Mouse (Mus musculus) retina, postnatal 7 days (tissue): Measurements from ENCODE around the gene Kars.

Source experiments
- DNase-seq: peaks from one replicate; pipeline ENCODE4 v3.0.0-alpha.2; 2012; ENCODE audit warnings: low read depth, low spot score

Kars gene

DNA sequence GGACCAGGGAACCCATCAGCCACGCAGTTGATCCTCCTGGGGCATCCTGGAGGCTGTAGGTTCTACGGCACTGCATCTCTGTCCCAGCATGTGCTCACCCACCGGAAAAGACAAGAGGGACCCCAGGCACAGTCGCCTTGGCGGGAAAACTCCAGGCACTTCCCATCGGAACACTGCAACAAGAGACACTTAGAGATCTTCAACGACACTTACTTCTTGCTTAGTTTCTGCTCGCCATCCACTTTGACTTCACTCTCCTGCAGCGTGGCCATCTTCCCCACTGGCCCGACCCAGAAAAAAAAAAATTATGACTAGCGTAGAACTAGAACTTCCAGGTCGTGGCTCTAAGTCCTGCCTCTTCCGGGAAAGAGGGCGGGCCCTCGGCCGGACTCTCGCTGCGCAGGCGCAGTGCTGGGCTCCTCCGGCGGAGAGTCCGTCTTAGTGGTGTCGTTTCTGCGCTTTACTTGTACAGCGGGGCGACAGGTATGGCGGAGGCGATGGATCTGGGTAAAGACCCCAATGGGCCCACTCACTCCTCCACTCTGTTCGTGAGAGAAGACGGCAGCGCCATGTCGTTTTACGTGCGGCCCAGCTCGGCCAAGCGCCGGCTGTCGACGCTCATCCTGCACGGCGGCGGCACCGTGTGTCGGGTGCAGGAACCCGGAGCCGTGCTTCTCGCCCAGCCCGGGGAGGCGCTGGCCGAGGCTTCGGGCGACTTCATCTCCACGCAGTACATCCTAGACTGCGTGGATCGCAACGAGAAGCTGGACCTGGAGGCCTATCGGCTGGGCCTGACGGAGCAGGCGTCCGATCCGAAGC lies at the start of gene Kars, which contains the start of gene Terf2ip:
Kars (minus strand) TSS at position 327 of the 819 bp plus-strand sequence.
Terf2ip (plus strand) TSS at position 402 of the 819 bp plus-strand sequence.
- DNase-seq = peak; percentile 92

DNA sequence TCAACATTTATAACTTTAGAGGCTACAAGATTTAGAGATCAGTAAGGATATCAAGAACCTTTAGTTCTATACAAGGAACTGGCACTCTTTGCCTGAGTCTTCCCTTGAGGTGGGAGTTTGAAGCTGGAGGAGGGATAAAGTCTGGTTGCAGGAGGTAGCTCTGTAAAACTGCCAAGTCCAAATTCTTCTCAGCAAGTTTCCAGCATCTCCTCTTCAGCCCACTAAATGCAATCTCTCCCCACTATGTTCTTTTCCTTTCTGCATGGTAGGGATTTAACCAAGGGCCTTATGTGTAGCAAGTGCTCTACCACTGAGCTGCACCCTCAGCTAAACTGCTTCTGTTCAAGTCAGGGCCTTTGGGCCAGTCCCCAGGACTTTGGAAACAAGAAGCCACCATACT lies 43.3 kb upstream of the Kars start:
- no peak for DNase-seq

DNA sequence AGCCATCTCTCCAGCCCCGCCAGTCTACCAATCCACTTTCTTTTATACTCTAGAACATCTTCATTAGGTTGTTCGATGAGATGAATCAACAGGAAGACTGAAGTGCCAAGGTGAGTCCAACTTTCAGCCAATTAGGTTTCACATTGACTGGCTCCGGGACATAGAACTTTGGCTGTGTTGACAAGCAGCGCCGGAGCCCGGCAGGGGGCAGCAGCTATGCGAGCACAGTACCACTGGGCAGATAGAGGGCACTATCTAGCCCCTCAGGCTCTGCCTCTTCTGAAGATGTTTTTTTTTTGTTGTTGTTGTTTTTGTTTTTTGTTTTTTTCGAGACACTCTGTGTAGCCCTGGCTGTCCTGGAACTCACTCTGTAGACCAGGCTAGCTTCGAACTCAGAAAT lies 40.4 kb upstream of the Kars start:
- DNase-seq = no peak

DNA sequence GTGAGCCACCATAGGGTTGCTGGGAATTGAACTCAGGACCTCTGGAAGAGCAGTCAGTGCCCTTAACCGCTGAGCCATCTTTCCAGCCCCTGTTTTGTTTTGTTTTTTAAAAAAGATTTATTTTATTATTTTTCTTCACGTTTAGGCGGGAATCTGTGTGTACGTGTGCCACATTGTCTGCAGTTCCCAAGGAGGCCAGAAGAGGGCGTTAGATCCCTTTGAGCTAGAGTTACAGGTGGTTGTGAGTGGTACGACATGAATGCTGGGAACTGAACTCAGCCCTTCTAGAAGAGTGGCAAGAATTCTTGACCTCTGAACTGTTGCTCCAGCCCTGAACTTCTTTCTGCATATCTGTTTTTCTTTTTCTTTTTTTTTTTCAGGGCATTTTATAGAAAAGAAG lies 38.9 kb upstream of the Kars start:
- DNase-seq = no peak

DNA sequence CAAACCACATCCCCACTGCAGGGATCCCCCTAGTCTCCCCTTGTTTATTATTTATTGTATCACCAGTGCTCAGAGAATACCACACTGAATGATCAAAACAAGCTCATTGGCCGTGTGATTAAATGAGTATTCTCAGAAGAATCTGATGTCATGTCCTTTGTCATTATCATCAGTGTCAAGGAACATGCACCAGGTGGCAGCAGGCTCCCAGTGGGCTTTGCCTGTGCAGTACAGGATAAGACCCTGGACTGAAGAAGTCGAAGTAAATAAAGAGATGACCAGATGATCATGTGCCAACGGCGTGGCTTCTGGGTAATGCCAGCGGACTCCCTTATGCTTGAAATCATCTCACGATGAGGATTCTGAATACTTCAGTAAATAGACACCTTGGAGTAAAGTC lies 37.2 kb upstream of the Kars start:
- DNase-seq = no peak

DNA sequence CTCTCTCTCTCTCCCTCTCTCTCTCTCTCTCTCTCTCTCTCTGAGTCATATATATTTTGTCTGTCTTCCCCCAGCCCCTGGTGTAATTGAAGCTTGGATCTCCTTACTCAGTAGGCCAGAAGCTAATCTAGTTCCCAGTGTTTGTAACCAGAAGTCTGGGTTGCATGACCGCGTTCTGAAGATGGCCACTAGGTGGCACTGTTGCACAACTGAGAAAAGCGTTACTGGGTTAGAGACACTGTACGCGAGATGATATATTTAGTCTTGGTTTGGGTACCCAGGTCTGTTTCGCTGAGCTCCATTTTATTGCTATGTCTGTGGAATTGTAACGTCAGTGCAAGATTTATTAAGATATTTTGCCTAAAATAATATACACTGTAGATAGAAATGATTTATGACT lies 34.8 kb upstream of the Kars start:
- DNase-seq = peak; percentile 77

DNA sequence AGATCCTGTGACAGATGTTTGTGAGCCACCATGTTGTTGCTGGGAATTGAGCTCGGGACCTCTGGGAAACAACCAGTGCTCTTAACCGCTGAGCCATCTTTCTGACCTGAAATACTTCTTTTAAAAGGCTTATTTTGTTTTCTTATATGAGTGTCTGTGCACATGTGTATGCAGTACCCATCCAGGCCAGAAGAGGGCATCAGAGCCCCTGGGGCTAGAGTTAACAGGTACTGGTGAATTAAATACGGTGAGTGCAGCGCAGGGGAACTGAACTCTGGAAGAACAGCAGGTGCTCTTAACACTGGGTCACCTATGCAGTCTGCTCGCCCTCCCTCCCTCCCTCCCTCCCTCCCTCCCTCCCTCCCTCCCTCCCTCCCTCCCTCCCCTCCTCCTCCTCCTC lies 34.1 kb upstream of the Kars start:
- DNase-seq = no peak

DNA sequence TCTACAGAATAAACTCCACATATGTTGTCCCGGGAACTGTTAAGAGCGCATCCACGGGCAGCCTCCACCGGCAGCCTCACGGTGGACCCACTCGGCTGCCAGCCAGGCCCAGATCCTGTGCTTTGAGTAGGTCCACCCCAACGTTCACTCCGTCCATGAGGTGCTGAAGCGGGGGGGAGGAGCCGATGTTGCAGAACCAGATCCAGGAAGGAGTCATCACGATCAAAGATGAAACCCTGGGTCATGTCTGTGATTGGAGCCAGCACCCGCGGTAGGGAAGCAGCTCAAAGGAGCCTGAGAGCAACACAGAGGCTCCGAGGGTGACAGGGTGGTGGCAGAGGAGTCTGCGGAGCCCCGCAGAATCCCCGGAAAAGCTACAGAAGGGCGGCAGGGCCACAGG lies 26.4 kb upstream of the Kars start:
- no peak for DNase-seq

DNA sequence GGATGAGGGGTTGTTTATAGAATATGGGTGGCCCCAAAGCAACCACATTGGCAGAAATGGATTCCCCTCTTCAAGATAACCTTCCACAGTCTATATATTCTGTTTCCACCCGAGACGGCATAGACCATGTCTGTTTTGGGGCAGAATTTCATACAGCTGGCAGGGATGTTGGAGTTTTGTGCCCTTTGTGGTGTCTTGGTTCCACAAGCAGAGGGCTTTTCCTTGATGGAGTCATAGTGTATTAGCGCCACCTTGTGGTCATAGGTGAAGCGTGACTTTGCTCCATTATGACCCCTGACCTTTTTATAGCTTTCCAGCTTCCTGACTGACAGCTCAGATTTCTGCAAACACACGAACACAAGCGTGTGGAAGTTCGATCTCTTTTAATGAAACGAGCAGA lies 23.5 kb upstream of the Kars start:
- peak; percentile 57 for DNase-seq

DNA sequence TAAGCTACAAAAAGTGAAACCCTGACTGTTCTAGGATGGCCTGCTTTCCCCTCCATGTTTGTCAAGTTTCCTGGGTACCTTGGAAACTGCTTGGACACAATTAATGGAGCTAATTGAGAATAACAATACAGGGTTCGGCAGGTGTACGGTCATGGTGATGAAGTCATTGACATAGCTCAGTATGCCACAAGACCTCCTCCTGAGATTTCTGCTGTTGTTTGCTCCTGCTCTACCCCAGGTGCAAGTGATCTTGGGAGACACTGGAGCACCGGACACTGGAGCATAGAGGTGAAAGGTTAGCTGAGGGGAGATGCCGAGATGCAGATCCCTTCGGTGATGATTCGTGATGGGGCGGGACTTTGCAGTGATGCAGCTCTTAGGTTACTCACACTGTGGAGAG lies 21.9 kb upstream of the Kars start:
- DNase-seq = no peak

DNA sequence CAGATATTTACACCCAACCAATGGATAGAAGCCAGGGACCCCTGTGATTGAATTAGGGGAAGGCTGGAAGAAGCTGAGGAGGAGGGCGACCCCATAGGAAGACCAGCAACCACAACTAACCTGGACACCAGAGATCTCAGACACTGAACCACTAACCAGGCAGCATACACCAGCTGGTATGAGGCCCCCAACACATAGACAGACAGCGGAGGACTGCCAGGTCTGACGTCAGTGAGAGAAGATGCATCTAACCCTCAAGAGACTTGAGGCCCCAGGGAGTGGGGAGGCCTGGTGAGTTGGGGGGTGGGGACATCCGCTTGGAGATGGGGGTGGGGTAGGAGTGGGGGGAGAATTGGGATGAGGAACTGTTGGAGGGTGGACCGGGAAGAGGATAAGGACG lies 19.5 kb upstream of the Kars start:
- no peak for DNase-seq

DNA sequence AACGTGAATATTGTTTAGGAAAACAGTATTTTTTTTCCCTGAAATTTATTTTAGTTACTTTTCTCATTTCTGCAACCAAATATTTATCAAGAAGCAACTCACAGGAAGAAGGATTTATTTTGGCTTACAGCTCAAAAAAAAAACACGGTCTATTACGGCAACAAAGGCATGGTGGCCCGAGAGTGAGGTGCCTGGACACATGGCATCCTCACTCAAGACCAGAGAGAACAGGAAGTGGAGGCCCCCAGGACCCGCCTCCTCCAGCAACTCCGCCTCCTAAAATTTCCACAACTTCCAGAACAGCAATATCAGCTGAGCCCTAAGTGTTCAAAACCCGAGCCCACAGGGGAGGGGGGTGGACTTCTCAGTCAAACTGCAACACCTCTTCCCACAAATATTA lies 18.3 kb upstream of the Kars start:
- no peak for DNase-seq

DNA sequence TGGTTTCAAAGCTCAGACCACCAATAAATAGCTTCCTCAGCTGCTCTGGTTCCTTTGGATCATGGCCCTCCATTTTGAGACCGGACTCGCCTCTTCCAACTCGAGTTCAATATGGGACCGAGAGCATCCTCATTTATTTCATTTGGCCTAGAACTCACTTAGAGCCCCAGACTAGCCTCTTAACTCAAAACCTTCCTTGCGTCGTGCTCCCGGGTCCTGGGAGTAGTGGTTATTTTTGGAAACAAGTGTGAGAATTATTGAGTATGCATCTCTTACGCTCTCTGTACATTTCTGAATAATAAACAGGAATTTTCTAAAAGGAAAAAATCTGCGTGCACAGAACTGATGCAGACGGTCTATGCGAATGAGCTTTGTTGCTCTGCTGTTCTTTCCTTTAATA lies 3.8 kb upstream of the Kars start, which contains the start of gene Gm6793:
Gm6793 (minus strand) TSS at position 101 of the 400 bp plus-strand sequence.
- no peak for DNase-seq

DNA sequence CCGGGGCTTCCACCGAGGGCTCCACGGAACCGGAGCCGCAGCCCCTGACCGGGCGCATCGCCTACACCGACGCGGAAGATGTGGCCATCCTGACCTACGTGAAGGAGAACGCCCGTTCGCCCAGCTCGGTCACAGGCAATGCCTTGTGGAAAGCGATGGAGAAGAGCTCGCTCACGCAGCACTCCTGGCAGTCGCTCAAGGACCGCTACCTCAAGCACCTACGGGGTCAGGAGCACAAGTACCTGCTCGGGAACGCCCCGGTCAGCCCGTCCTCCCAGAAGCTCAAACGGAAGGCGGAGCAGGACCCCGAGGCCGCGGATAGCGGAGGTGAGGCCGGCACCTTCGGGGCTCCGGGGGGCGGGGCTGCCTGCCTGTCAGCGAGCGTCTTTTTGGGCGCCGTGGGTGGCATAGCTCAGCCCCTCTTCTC lies 706 bp upstream of the Kars start:
- DNase-seq = no peak

DNA sequence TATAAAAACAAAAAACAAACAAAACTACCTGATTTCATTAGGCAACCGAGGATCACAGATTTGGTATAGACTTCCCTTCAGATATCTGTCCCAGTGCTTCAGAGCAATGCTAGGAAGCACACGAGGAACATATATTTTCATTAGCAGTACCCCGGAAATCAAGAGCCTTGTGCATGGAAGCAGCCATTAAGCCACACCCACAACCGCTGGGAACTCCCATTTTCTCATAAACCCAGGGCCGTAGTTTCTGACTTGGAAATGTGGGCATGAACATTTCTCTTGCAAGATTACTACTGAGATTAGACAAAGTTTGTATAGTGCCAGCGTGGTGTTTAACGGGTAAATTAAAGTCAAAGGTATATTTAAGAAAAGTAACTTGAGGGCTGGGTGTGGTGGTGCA lies 1.6 kb downstream of the Kars start:
- DNase-seq = no peak

DNA sequence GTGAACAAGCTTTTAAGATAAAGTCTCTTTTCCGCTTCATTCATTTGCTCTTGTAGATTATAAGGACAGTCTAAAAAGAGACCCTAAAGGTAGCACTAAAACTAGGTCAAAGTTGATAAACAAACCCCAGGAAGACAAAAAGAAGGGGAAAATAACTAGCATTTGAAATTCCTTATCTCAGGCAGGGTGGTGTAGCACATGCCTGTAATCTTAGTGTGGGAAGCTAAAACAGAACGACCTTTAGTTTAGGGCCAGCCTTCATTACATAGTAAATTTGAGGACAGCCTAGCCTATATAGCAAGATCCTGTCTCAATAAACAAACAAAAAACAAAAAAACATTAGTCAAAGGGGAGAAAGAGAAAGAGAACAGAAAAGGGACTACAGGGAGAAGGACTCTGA lies 3.5 kb downstream of the Kars start:
- DNase-seq = no peak

DNA sequence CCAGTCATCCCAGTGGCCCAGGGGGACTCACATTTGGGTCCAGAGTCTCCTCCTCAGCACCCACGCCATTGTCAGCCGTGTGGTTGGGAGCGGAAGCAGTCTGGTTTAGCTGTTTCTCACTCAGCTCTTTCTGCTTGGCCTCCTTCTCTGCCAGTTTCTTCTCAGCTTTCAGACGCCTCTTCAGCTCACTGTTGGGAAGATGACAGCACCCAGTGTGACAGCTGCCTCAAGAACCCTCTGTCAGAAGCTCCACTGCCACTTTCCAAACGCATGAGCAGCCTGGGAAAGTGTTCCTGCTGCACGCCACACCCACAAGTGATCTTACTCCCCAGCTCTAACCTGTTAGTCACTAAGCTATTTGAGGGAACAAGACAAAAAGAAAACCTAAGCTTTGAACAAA lies 5.5 kb downstream of the Kars start:
- DNase-seq = no peak

DNA sequence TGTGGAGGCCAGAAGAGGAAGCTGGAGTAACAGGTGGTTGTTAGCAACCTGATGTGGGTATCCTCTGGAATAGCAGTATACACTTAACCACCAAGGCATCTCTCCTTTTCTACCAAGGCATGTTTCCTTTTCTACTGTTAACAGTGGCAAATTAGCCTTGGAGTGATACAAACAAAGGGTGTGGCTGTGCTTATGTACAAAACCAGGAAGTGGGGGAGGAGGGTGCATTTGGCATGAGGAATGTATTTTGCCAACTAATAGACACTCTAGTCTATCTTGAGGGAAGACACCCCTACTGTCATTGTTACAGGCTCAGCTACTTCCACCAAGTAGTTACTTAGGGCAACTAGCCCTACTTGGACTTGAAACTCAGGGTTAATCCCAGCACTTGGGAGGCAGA lies 6.4 kb downstream of the Kars start:
- DNase-seq = no peak

DNA sequence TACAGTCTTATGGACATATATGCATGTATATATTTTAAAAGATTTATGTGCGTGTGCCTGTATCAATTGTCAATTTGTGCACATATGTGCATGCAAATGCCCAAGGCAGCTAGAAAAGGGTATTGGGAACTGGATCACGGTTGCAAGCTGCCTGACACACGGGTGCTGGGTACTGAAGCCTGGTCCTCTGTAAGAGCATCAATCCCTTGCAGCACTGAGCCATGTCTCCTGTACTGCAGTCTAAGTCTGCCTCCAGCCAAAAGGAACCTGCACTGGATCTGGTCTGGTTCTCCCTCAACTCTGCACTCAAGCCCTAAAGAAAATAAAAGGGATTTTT lies 18.5 kb downstream of the Kars start:
- no peak for DNase-seq

DNA sequence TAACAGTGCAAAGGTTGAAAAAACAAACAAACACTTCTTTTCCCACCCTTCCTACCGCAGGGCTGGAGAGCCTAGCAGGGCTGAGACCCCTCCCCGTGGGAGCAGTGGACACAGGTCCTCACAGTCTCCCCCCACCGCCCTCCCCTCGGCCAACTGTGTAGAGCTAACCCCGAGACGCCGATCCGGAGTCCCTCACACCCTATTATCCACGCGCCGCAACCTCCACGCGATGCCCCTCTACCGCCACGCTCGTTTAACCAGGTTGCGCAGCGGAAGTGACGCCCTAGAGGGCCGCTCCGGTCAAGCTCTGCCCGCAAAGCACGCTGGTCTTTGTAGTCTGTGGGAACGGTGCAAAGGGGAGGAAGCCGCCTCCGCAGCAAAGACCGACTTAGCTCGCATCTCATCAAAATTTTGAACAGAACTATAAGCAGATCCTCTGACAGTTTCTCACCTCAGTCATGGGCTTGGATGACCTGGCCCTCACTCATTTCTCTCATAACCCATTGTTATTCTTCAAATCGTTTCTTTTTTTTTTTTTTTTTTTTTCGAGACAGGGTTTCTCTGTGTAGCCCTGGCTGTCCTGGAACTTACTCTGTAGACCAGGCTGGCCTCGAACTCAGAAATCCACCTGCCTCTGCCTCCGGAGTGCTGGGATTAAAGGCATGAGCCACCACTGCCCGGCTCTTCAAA lies 19.0 kb downstream of the Kars start, which contains the start of gene Adat1:
Adat1 (minus strand) TSS at position 290 of the 690 bp plus-strand sequence.
- DNase-seq = peak; percentile 87

DNA sequence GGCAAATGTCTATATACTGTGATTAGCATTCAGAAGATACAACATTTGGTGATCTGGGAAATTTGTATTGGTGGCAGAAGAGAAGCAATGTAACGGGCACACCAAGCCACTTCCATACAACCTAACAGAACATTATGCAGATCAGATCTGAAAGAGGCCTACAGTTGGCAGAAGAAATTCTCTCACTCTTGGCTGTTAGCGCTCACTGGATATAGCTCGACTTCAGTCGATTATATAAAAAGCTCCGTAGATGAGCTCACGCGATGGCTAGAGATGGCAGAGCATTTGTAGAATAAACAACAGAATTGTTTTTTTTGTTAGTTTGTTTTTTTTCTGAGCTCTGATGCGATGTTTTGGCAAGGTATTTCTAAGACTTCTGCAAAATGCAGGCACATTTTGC lies 19.8 kb downstream of the Kars start:
- DNase-seq = no peak

DNA sequence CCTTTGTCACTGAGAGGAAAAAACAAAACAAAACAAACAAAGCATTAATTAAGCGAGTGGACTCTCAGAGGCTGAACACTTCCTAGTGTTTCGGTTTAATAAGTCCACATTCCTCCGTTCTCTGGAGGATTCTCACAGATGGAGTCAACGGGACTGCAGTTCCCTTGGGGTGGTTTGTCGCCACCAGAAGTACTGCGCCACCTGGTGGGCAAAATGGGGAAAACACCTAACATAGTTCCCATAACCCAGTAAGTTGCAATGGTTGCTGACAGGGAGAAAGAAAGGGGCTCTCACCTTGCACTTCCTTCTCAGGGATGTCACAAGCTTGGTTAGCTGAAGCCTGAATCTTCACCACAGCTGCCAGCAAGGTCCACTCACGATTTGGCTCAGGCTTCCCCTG lies 21.2 kb downstream of the Kars start:
- peak; percentile 68 for DNase-seq

DNA sequence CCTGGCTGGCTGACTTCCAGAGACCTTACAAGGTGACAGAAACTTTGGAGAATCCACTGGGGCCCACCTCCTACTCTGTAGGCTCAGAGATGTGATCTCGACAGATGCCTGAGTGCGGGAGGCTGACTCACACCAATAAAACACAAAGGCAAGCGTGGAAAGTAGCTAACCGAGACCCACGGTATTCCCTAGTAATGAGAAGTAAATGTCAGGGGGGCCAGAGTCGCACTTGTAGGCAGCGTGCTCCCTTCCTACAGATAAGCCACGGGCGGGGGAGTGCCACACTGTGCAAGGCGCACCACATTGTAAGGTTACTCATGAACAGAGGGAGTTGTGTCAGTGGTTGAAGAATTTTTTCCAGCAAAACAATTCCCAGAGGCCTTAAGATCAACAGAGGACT lies 26.6 kb downstream of the Kars start:
- no peak for DNase-seq
